Mouse (Mus musculus): ENCODE results near the gene Txnrd1. TPM values are rescaled to one million over a fixed set of nuclear protein-coding genes. Genes with fewer than 3 reads are reported as not detected.

Txnrd1 gene
- total RNA-seq (2021): 100 to 1,000 TPM in 1 of 2 experiments, 10 to 100 TPM in 1; 86.4 to 142 TPM
- long read RNA-seq, experiment 1, transcript Txnrd1-208 (15 exons, 2,297 nt): major isoform, 96 of 120 reads
- long read RNA-seq, experiment 1, transcript Txnrd1-206 (14 exons, 3,531 nt): minor isoform, 11 of 120 reads
- long read RNA-seq, experiment 1, partial matches to known transcripts: 3 of 120 reads
- long read RNA-seq, experiment 1, other reads (novel, unspliced or antisense): 8 of 120 reads
- long read RNA-seq, experiment 2, transcript Txnrd1-201 (14 exons, 3,325 nt): minor isoform, 6 of 203 reads
- long read RNA-seq, experiment 2, transcript Txnrd1-208 (15 exons, 2,297 nt): major isoform, 146 of 203 reads
- long read RNA-seq, experiment 2, transcript Txnrd1-206 (14 exons, 3,531 nt): minor isoform, 25 of 203 reads
- long read RNA-seq, experiment 2, partial matches to known transcripts: 12 of 203 reads
- long read RNA-seq, experiment 2, other reads (novel, unspliced or antisense): 14 of 203 reads

DNA sequence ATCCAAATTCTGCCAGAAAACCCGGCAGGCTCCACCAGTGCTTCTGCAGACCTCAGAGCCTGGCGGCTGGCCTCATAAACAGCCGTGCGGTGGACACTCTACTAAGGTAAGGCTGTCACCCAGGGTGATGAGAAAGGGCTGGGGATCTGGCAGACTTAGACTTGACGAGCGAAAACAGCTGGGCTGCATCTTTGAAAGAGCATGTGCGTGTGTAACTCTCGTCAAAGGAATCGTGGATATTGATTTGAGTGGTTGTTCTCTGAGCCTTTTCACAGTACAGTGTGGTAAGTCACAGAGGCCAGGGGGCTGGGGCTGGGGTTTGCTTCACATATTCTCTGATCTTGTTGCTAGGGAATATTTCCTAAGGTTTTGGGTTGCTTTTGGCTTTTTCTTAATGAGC is at the start of gene Txnrd1:
Gene Txnrd1, plus strand, starts transcription at position 26 of the 400 bp plus-strand sequence.
- no peak for DNase-seq (ENCODE audit: low spot score in 2 of 2)

GRCm38 (mm10) chr10:82789181-82789580 is 44.6 kb upstream of the Txnrd1 start:
- DNase-seq (ENCODE audit: low spot score in 2 of 2): no peak

- no peak for DNase-seq (ENCODE audit: low spot score in 2 of 2)
Measured at GRCm38 (mm10) chr10:82790504-82790903, 43.2 kb upstream of the Txnrd1 start.

GRCm38 (mm10) chr10:82791713-82792112 is 42.0 kb upstream of the Txnrd1 start:
- DNase-seq (ENCODE audit: low spot score in 2 of 2): no peak

- DNase-seq (ENCODE audit: low spot score in 2 of 2): no peak
Measured at GRCm38 (mm10) chr10:82792311-82792710, 41.4 kb upstream of the Txnrd1 start.

DNA sequence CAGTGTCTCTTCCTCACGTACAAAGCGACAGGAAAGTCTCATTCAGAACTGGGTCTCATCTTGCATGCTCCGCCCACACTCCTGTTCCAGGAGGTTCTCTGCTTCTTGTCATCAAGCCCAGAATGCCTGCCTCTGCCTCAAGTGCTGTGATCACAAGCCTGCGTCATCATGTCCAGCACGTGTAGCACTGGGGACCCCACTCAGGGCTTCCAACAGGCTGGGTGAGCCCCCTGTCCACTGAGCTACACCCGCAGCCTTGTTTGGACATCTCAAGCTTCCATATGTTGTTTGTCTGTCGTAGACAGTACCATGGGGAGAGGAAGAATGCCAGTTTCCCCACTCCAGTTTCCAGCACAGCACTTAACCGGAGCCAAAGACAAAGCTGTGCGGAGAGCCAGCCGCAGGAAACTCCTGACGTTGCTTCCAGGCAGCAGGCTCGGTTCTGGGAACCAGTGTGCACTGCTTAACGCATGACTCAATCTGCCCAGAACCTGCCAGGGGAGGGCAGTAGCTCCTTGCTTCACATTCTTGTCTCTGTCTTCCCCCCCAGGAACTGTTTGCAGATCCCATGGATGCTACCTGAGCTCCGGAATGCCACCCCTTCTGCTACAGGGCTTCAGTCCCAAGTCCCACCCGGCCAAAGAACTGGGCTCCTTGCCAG is 38.5 kb upstream of the Txnrd1 start:
- peak; percentile 23 to 46 for DNase-seq (ENCODE audit: low spot score in 2 of 2)

- no peak for DNase-seq (ENCODE audit: low spot score in 2 of 2)
Measured at GRCm38 (mm10) chr10:82795767-82796166, 38.0 kb upstream of the Txnrd1 start.

DNA sequence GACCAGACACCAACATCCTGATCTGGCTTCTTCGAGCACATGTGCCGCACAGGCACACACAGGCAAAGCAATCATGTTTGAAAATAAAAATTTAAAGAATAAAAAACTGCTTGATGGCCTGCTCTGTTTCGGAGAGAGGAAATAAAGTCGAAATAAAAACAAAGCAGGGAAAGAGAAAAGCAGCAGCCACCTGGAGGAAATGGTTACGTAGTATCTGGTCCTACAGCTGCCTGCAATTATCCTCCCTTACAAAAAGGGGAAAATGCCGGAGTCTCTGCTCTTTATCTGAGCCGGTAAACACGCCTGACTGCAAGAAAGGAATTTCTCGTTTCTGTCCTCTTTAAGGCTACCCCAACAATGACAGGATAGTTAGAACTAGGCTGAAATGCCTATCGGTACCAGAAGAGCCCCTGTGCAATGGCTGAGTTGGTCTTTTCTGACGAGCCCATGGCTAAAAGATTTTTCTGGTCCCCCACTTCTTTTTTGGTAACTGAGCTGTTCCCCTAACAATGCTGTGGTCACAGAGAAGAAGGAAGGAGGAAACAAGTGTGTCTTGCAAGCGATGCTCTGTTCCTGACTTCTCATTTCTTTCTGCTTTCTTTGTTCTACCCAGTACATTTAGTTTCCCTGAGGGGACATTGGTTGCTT is 37.2 kb upstream of the Txnrd1 start:
- DNase-seq (ENCODE audit: low spot score in 2 of 2): no peak

GRCm38 (mm10) chr10:82797119-82797491 is 36.6 kb upstream of the Txnrd1 start:
- no peak for DNase-seq (ENCODE audit: low spot score in 2 of 2)

DNA sequence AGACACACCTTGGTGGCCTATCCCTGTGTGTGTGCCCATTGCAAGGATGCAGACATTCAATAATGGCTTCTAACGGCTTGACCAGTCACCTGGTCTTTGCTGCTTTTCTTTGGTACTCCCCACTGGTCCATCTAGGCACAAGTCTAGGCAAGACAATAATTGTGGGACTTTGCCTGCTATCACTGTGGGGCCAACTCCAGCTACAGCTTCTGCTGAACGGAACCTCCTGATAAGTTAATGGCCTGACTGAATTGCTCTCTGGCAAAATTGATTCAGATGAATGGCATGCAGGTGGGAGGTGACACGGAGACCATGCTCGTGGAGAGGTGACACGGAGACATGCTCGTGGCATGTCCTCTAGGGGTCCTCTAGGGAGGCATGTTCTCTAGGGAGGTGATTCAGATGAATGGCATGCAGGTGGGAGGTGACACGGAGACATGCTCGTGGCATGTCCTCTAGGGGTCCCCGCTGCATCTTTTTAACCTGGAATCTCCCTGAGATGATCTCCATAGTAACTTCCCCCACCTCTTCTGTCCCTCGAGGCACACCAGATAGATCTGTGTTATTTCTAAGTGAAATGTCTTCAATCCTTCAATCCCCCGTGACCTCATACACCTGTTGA is 35.3 kb upstream of the Txnrd1 start:
- DNase-seq (ENCODE audit: low spot score in 2 of 2): no peak

DNA sequence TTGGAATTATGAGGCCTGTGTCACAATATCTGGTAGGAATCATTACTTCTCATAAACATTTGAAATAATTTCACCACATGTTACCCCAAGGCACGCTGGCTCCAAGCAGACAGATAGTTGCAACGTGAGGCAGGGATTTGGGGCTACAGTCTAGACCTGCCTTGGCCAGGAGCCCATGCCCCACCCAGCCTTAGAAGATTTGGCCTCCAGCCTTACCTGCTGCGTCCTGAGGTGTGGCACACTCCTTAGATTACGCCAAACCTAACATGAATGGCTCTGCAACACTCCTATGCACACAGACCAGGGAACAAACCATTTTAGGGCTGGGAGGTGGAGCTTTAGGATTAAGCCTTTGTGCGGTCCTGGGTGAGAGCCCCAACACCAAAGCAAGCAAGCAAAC is 33.7 kb upstream of the Txnrd1 start:
- no peak for DNase-seq (ENCODE audit: low spot score in 2 of 2)

GRCm38 (mm10) chr10:82804396-82804795 is 29.4 kb upstream of the Txnrd1 start:
- no peak for DNase-seq (ENCODE audit: low spot score in 2 of 2)

DNA sequence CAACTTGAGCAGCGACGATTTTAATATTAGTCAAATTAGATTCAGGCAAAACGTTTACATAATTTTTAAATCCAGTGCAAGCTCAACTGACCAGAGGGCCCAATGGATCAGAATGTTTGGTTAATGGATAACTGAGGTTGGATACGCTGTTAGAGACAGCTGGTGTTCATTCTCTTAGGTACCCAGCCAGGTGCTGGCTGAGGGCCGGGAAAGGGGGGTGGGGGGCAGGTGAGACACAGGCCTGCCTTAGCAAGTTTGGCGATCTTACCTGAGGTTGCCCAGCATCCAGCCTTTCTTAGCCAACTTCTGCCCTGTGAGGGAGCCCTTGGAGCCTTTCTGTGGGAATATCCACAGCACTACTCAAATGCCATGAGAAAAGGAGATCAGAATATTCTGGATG is 28.6 kb upstream of the Txnrd1 start:
- DNase-seq (ENCODE audit: low spot score in 2 of 2): no peak

- DNase-seq (ENCODE audit: low spot score in 2 of 2): no peak
Measured at GRCm38 (mm10) chr10:82806414-82806813, 27.3 kb upstream of the Txnrd1 start.

DNA sequence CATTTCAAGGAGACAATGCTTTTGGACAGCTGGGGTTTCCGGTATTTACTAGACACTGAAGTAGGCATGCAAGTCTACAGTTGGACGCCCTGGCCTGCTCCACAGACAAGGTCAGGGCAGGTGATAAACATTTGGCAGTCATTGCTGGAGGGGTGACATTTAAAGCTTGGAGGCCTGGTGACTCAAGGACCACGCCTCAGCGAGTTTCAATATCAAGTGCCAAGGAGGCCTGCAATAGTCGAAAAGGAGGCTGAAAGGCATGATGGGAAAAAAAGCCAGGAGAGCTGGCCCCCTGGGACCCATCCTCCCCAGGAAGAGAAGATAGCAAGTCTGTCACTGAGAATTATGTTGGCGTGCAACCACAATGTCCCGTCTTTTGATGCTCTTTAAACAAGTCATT is 26.5 kb upstream of the Txnrd1 start:
- no peak for DNase-seq (ENCODE audit: low spot score in 2 of 2)

DNA sequence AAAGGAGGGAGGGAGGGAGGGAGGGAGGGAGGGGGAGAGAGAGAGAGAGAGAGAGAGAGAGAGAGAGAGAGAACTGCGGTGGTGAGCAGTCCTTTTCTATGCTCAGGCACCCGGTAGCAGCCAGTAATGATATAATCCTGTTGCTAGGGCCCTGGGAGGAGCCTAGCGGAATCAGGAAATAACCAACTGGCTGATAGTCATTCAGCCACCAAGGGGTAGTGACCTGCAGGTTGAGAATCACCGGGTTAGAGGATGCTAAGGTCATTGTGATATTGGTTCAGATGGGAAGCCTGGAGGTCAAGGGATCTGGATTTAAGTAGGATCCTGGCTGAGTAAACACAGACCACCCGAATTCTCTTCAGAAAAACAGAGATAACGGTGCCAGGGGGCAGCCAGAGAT is 25.6 kb upstream of the Txnrd1 start:
- no peak for DNase-seq (ENCODE audit: low spot score in 2 of 2)

- no peak for DNase-seq (ENCODE audit: low spot score in 2 of 2)
Measured at GRCm38 (mm10) chr10:82808891-82809290, 24.9 kb upstream of the Txnrd1 start.

DNA sequence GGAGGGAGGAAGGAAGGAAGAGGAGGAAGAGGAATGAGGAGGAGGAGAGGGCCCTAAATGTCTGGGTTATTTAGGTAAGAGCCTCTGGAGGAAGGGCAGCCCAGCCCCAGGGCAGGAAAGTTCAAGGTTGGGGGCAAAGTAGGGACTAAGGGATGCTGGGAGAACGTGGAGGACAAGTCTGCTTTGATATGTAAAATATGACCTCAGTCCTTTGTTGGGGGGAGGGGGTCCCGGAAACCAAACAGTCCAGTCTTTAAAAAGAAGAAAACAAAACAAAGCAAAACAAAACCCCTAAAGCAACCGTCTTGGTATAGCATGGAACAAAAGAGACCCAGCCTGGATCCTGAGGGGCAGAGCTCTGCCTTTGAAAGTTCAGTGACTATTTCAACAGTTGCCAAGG is 24.4 kb upstream of the Txnrd1 start:
- no peak for DNase-seq (ENCODE audit: low spot score in 2 of 2)

DNA sequence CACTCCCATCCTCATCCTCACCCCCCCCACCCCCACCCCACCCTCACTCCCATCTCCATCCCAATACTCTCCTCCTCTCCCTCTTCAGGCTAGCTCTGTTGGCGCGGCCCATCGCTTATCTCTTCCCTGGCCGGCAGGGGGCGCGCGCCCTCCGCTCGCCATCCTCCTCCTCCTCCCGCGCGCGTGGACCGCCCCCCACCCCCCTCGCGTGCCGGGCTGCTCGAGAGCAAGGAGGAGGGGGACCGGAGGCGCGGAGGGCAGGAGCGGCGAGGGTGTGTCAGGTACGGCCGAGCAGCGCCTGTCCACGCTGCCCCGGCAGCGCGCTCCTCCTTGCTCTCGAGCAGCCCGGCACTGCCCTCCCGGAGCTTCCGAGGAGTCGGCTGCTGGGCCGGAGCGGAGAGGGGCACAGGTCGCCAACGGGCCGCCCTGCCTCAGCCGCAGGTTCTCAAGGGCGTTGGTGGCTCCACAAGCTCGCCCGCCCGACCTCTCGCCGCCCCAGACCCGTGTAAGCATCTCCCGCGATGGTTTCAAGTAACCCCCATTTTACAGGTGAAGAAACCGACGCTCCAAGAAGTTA is 21.8 kb upstream of the Txnrd1 start:
- peak; percentile 83 to 84 for DNase-seq (ENCODE audit: low spot score in 2 of 2)

- DNase-seq (ENCODE audit: low spot score in 2 of 2): no peak
Measured at GRCm38 (mm10) chr10:82814096-82814970, 19.4 kb upstream of the Txnrd1 start.
